Mouse (Mus musculus) gastrocnemius, postnatal 10 days (tissue): ENCODE measurements around the gene Vwa5a. TPM values are rescaled to one million over a fixed set of nuclear protein-coding genes. Genes with fewer than 3 reads are reported as not detected.

Experiments
- DNase-seq: peaks from one replicate; pipeline ENCODE4 v3.0.0; 2021; ENCODE audit warnings: mixed read lengths
- long read RNA-seq, 2 experiments: library from polyadenylated mRNA; stranded (forward); transcript quantifications; one replicate each; pipeline ENCODE4 v2.0.0; 2021
- total RNA-seq, 2 experiments: library from RNA; stranded (reverse); gene quantifications; 2 replicates each; pipeline ENCODE4 v1.2.3; 2021

The Vwa5a gene
- total RNA-seq, result 10 to 100 TPM; 22.5 to 29.6 TPM
- long read RNA-seq, experiment 1, full-length matches to known transcripts, result 16 of 19 reads
- long read RNA-seq, experiment 1, partial matches to known transcripts, result 2 of 19 reads
- long read RNA-seq, experiment 1, other reads (novel, unspliced or antisense), result 1 of 19 reads
- long read RNA-seq, experiment 2, full-length matches to known transcripts, result 12 of 12 reads
- long read RNA-seq, experiment 2, partial matches to known transcripts, result 0 of 12 reads
- long read RNA-seq, experiment 2, other reads (novel, unspliced or antisense), result 0 of 12 reads

GRCm38 (mm10) chr9:38718102-38718501 lies at the start of gene Vwa5a:
TSS of gene Vwa5a (plus strand) at chr9:38718268.
- DNase-seq, result no peak

GRCm38 (mm10) chr9:38672887-38673286 lies 45.2 kb upstream of the Vwa5a start:
- no peak for DNase-seq

- DNase-seq, result no peak
Observed at GRCm38 (mm10) chr9:38674501-38674900, 43.6 kb upstream of the Vwa5a start, which contains the start of gene Olfr918. TSS of gene Olfr918 (minus strand) at chr9:38674601.

- no peak for DNase-seq
Observed at GRCm38 (mm10) chr9:38718927-38719441, 916 bp downstream of the Vwa5a start.

- no peak for DNase-seq
Observed at GRCm38 (mm10) chr9:38724044-38724443, 6.0 kb downstream of the Vwa5a start.

- no peak for DNase-seq
Observed at GRCm38 (mm10) chr9:38728218-38728617, 10.2 kb downstream of the Vwa5a start.

- DNase-seq, result no peak
Observed at GRCm38 (mm10) chr9:38741408-38741807, 23.3 kb downstream of the Vwa5a start.

GRCm38 (mm10) chr9:38744619-38745315 lies 26.7 kb downstream of the Vwa5a start:
- no peak for DNase-seq

- no peak for DNase-seq
Observed at GRCm38 (mm10) chr9:38751999-38752398, 33.9 kb downstream of the Vwa5a start, which contains the start of gene Olfr920. TSS of gene Olfr920 (plus strand) at chr9:38752299.

GRCm38 (mm10) chr9:38772768-38773167 lies 54.7 kb downstream of the Vwa5a start, which contains the start of gene Olfr921:
TSS of gene Olfr921 (plus strand) at chr9:38773068.
- DNase-seq, result no peak

- DNase-seq, result no peak
Observed at GRCm38 (mm10) chr9:38792689-38793088, 74.6 kb downstream of the Vwa5a start.

Other genes starting within 250 kb of the Vwa5a start
- gene Olfr905, start 247.2 kb upstream of the Vwa5a start, total RNA-seq, result not detected
- not detected for gene Olfr906, start 231.2 kb upstream of the Vwa5a start, total RNA-seq
- not detected for gene Olfr907, start 222.5 kb upstream of the Vwa5a start, total RNA-seq
- gene Olfr911-ps1, start 196.7 kb upstream of the Vwa5a start, total RNA-seq, result not detected
- not detected for gene Olfr910, start 180.4 kb upstream of the Vwa5a start, total RNA-seq
- gene Olfr912, start 138.1 kb upstream of the Vwa5a start, total RNA-seq, result not detected
- gene Olfr913, start 125.5 kb upstream of the Vwa5a start, total RNA-seq, result not detected
- not detected for gene Olfr914, start 113.2 kb upstream of the Vwa5a start, total RNA-seq
- not detected for gene Olfr916, start 58.4 kb upstream of the Vwa5a start, total RNA-seq
- not detected for gene Olfr917, start 52.4 kb upstream of the Vwa5a start, total RNA-seq
- gene Olfr918, start 43.7 kb upstream of the Vwa5a start, total RNA-seq, result not detected
- not detected for gene Olfr919, start 14.6 kb upstream of the Vwa5a start, total RNA-seq
- under 1 TPM; 0.07 to 0.12 TPM for gene Olfr920, start 34.0 kb downstream of the Vwa5a start, total RNA-seq
- not detected for gene Olfr921, start 54.8 kb downstream of the Vwa5a start, total RNA-seq
- not detected for gene Olfr922, start 96.3 kb downstream of the Vwa5a start, total RNA-seq
- not detected for gene Olfr923, start 108.3 kb downstream of the Vwa5a start, total RNA-seq
- gene Olfr924, start 126.2 kb downstream of the Vwa5a start, total RNA-seq, result not detected
- gene Olfr26, start 136.8 kb downstream of the Vwa5a start, total RNA-seq, result not detected
- not detected for gene Olfr926, start 158.9 kb downstream of the Vwa5a start, total RNA-seq
- not detected for gene Olfr930, start 211.5 kb downstream of the Vwa5a start, total RNA-seq